Mouse (Mus musculus): ENCODE data around the gene Fam47c. TPM values are rescaled to one million over a fixed set of nuclear protein-coding genes. Genes with fewer than 3 reads are reported as not detected.

The Fam47c gene
- total RNA-seq (2023), result not detected

GRCm38 (mm10) chrX:78737463-78737862 is at the start of gene Fam47c:
Gene Fam47c, plus strand, starts transcription at chrX:78737763.

Other genes starting within 250 kb of the Fam47c start
- gene Prrg1, start 153.9 kb upstream of the Fam47c start, total RNA-seq (2023), result under 1 TPM; 0.15 to 0.38 TPM

Measured in B cell, adult 67 days (primary cell).